Mouse (Mus musculus) ovary, postnatal 10 days (tissue): ENCODE results near the gene Wrb.
A peak's percentile ranks its signal among the peaks of the same experiment; 100 is the strongest.

ENCODE experiments used
- DNase-seq: peaks from one replicate; pipeline ENCODE4 v3.0.0; 2022; ENCODE audit warnings: low spot score

The Wrb gene

DNA sequence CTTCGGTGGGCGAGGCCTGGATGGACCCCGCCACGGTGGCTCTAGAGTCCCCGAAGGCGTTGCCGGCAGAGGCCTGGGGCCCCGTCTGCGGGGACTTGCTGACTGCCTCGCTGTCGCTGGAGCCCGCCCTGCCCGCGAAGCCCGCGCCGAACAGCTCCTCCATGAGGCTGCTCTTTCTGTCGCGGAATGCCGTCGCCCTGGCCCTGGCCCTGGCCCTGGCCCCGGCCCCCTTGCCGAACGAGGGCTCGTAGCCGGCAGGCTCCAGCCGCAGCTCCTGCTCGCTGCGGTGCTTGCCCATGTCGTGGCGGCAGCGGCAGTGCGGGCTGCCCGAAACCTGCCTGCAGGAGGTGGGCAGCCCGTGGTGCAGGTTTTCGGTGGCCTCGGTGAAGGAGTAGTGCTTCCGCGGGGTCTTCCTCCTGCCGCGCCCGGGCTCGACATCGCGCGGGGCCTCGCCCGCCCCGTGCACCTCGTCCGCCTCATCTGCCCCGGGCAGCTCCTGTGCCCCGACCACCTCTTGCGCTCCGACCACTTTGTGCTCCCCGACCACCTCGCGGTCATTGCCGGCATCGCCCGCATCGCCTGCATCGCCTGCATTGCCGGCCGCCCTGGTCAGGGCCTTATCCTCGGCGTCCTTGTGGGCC, 14.0 kb downstream of the Wrb start:
- DNase-seq, result peak; percentile 59

DNA sequence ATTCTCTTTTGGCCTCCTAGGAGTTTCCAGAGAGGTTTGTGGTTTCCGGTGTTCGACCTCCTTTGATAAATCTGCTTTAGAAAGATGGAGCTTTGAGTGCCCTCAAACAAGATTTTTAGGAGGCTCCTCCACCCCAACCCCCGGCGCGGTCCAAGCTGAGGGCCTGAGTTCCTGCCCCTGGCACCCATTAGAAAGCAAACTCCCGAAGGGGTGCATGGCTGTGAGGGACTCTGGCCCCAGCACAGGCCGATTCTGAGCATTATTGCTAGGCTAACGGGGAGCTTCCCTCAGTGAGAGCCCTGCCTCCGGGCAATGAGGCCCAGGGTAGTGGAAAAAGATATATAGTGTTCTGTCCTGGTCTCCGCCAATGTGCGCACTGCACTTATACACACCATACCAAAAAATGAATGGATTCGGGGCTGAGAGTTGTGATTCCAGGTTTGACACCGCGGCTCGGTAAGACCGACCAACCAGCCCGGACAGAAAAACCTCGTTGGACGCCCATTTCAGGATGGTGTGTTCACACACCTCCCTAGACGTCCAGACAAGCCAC, 14.7 kb downstream of the Wrb start:
- peak; percentile 8 for DNase-seq

DNA sequence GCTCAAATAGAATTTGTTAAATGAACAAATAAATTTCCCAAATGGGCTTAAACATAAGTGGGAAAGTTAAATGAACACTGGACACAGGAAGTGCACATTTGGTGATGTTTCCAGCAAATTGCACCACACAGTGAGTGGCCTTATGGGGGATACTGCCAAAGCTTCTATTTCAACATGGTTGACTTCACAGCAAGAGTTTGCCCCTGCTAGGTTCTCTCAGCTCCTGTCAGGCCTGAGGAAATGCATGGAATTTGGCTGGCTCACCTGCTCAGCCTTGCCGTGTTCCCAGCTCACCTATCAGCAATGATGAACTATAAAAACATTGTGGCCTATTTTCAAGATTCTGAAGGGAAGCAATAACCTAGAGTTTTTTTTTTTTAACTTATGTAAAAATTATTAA, 15.7 kb downstream of the Wrb start:
- DNase-seq, result no peak

DNA sequence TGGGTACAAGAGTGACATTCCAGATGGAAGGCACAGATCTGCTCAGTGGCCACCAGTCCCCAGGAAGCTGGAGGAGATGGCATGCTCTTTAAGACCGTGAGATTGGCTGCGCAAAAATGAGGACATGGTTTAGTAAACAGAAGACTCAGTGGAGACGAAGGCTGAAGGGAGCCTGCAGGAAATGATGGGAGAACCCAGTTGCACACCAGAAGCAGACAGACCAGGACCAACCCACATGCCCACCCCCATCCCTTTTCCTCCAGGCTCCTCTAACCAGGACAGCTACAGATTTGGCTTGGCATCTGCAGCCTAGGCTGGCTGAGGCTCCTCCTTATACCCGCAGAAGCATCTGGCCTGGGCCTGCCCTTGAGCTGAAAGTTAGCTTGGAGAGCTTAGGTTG, 16.1 kb downstream of the Wrb start:
- DNase-seq, result no peak

DNA sequence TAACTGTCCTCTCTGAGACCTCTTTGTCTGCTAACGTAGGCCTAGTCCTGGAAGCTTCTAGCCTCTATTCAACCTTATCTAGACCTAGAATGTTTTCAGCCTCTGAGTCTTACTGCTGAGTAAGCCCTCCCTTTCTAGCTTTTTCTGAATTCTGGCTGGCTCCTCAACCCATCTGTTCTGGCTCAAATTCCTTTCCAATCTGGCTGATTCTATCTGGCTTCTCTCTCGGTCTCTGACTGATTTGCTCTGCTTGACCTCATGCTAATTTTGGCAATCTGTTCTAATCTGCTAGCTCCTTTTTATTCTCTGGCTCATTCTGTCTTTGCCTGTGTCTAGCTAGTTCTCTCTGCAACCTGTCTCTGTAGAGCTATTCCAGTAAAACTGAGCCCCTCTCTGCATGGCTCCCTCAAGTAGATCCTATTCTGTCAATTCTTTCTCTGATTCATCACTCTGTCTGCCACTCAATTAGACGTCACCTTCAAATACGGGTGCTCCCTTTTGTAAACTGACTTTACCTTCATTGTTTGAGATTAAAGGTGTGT, 20.6 kb downstream of the Wrb start:
- no peak for DNase-seq

DNA sequence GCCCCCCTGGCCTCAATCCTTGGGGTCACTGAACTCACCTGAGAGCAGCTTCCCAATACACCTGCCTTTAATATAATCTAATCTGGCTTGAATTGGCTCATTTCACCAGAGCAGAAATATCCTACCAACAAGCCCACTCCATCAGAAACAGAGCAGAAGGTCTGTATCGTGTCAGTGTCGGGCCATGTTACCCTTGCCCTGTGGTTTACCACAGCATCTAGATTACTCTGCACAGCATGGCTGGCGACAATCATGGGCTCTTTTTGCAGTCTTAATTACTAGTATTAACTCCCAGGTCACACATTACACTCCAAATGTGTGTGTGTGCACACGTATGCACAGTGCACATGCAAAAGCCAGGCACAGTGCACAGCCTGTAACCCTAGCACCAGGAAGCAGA, 23.6 kb downstream of the Wrb start:
- no peak for DNase-seq

DNA sequence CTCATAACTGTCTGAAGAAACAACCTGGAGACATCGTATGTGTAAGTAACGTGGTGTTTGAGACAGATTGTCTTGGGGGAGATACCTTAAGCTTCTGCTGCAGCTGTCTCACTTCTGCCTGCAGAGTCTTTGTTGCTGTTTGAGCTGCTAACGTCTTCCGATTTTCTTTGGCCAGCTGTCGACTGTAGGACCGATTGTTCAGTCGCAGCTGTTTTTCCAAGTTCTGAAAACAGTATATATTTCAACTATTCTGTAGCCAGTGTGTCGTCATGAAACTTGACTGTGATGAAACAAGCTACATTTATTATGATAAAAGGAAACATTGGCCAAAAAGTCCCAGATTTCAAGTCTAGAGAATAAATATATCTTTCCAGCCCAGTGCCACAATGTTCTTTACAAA, 28.4 kb downstream of the Wrb start:
- no peak for DNase-seq

DNA sequence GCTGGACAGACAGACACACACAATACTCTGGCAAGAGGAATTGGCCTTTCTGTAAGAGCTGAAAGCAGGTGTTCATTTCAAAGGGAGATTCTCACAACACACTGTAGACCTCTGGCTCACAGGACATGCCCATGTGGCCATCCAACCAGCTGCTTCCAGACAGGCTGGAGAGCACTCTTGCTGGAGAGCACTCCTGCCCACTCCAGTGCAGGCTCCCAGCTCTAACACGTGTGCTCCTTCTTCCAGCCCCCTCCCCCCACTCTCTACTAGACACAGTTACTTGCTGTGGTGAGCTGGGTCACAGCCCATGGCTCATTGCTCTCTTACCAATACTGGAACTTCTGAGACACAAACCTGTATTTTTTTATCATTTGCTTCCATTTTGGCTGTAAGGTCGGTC, 30.2 kb downstream of the Wrb start:
- no peak for DNase-seq

DNA sequence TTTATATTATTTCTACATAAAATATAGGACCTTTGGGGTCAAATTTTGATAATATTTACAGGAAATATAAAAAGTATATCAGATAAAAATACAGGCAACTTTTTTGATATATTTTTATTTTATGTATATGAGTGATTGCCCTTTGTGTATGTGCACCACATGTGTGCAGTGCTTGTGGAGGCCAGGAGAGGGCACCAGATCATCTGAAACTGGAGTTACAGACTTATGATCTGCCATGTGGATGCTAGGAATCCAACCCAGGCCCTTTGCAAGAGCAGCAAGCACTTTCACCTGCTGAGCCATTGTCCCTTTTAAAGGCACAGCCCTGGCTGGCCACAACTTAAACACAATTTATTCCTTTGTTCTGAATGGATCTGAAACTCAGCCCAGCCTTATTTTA, 33.9 kb downstream of the Wrb start:
- no peak for DNase-seq

DNA sequence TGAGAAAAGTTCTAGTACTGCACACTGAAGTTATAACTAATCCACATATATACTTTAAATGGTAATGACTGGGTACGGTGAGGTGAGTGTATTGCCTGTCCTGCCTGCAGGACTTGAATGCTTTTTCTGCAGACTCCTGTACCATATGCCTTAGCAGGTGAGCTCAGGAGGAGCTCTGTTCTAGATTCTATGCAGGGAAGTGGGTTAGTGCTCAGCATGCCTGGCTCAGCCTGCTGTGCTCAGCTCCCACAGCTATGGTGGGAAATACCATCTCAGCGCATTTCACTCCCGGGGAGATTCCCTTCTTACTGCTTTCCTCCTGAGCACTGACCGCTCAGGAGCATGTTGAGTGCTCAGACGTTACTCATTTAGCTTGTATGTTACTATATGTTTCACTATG, 42.4 kb downstream of the Wrb start:
- no peak for DNase-seq

DNA sequence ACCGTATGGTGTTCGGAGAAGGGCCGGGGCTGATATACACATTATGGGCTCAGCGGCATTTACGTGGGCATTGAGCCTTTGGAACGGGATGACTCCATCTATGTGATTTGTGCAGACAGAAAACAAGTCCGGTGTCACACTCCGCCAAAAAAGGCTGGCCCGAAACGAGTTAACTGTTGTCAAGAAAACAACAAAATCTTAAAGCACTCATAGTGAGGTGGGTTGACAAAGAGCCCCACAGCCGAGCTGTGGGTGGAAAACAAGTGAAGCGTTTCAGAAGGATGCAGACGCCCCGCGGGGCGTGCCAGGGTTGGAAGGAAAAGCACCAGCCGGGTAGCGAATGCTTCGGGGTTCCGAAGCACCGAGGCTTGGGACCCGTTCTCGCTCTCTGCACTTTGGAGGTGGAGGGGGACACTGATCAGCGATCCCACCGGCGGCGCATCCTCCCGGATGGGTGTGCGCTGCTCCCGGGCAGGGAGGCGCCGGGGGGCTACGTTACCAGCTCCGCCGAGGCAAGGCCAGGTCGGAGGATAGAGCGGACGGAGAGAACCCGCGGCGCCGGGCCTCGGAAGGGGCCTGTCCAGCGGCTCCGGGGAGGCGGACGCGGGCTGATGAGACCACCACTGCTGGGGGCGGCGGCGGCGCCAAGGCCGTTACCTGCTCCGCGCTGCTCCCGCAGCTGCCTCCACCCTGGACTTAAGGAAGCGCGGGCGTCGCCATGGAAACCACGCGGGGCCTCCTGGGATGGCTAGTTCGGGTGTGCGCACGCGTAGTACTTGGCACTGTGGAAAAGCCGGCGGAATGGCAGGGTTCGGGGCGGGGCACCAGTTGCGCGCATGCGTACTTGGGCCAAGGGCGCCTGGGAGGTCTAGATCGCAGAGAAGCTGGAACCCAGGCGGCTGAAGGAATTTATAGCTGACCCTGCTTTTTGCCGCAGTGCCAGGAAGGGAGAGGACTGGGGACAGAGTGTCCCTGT, 46.6 kb downstream of the Wrb start, which contains the start of gene Lca5l:
Lca5l (minus strand) TSS at position 741 of the 976 bp plus-strand sequence.
- DNase-seq, result peak; percentile 99

DNA sequence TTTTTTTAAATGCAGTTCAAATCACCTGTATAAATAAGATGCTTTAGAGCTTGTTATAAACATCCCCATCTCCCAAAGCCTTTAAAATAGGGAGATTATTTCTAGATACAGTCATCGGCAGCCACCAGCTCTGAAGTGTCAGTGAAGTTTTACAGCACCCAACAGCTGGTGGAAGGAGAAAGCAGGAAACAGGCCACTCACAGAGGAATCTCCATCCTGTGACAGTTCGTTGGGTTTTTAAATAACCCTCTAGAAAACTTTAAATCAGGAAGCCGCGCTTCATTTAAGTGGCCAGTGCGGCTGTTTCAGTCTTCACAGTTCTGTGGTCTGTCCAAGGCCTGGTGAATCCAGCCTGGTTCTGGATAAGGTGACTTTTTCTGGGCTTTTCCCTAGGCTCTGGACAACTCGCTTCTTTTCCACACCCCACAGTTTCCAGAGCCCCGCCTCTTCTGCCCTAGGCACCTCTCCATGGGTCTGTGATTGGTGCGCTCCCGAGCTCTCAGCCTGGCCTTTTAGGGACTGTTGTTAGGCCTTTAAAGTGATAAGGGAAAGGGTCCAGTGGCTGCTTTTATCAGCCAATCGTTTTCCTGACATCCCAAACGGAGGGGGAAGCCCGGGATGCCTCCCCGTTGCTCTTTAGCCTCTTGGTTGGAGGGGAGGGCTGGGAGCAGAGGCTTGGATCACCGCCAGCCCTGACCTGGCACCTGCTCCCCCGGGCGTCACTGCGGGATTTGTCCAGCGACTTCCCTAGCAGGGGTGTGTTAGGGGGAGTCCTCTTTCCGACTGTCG, 54.9 kb downstream of the Wrb start, which contains the start of gene Sh3bgr:
Sh3bgr (plus strand) TSS at position 538 of the 789 bp plus-strand sequence.
- peak; percentile 45 for DNase-seq

DNA sequence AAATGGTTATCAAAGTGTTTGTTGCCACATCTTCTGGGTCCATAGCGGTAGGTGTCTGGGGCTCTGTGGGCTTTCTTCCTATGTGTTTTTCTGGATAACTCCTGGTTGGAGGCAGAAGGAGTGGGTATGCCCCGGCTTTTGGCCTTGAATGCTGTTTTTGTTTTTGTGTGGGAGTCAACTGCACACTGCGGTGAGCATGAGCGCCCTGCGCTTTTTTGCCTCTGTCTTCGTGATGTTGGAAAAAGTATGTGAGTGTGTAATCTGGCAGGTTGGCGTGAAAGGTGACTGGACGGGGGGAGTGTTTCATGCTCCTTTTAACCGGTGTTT, 55.5 kb downstream of the Wrb start:
- DNase-seq, result no peak

DNA sequence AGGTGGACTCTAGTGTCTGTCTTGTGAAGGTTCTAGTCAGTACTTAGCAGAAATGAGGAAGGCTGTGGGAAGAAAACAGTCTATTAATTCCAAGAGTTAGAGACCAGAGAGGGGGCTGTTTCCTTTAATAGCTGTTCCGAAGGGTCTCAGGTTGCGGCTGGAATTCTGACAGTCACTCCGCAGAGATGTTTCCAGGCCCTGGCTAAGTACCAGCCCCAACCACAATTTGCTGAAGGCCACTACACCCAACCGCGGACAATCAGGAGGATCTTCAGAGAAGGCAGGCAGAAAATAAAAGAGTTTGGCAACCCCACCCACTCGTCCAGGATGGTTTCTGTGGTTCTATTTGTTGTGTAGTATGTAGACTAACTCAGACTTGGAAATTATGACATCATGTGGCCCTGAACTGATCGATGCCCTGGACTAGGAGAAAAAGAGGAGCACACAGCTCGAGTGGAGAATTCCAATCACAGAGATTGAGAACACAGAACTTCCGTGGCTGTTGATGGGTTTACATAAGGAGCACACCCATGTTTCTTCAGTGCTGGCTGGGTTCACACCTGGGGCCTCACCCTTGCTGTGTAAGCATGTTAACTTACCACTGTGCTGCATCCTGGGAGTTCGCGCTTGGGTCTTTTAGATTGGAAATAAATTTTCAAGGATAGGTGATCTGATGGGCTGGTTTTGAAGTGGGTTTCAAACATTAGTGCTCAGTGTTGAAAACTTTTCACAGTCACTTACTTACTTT, 56.5 kb downstream of the Wrb start:
- no peak for DNase-seq
